Mouse (Mus musculus) regulatory T cell (primary cell): Measurements from ENCODE around the gene Acap1.

Experiments
- in situ Hi-C: fragments of 300-600 bp; cut with MboI, MseI; formaldehyde crosslinking; loops from one replicate; pipeline ENCODE4 v1.15.1; 2025; ENCODE audit warnings: high pct_unique_total_duplicates

Gene Acap1

DNA sequence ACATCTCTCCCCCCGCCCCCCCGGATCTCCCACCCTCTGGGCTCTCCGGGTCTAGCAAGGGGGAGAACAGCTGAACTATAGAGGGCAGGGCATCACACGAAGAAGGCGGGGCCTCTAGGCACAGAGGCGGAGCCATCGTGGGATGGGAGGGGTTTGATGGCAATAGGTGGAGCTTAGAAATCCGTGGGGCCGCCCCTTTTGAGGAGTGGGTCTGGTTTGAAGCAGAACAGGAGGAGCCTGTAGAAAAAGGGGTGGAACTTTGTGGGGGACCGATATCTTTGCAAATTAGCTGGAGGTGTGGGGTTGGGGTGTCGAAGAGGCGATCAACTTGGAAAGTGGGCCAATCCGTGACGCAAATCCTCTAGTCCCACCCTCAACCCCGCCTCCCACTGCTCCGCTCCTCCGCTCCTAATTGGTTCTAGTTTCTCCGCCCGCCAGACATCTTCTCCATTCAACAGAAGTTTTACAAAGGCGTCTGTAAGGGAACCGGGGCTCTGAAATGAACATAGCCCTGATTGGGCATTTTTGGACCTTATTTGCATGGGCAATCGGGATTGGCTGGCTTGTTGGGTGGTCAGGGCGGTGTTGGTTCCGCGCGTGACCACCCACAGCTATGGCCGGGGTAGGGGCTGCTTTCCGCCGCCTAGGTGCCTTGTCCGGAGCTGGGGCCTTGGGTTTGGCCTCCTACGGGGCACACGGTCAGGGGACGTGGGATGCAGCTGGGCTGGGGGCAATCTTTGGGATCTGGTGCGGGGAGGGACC is 57.2 kb downstream of the Acap1 start, which contains the start of gene Tmem256:
TSS of gene Tmem256 (plus strand) at position 563 of the 762 bp plus-strand sequence.
- in situ Hi-C loops: no loop called here

DNA sequence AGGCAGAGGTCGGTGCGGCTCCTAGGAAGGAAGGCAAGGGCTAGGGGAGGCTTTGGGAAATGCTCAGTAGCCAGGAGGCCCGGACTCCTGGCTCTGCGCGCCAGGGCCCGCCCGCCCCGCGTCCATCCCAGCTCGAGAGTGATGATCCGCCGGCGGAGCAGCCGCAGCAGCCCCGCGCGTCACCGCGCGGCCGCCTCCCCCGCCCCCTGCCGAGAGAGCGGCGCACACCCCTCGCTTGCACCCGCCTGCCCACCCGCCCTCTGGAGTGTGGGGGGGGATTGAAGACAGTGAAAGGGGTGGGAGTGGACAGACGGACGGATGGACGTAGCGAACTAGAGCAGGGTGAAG is 57.8 kb downstream of the Acap1 start, which contains the start of gene Nlgn2:
TSS of gene Nlgn2 (minus strand) at position 181 of the 348 bp plus-strand sequence.
- in situ Hi-C loops: no loop called here

DNA sequence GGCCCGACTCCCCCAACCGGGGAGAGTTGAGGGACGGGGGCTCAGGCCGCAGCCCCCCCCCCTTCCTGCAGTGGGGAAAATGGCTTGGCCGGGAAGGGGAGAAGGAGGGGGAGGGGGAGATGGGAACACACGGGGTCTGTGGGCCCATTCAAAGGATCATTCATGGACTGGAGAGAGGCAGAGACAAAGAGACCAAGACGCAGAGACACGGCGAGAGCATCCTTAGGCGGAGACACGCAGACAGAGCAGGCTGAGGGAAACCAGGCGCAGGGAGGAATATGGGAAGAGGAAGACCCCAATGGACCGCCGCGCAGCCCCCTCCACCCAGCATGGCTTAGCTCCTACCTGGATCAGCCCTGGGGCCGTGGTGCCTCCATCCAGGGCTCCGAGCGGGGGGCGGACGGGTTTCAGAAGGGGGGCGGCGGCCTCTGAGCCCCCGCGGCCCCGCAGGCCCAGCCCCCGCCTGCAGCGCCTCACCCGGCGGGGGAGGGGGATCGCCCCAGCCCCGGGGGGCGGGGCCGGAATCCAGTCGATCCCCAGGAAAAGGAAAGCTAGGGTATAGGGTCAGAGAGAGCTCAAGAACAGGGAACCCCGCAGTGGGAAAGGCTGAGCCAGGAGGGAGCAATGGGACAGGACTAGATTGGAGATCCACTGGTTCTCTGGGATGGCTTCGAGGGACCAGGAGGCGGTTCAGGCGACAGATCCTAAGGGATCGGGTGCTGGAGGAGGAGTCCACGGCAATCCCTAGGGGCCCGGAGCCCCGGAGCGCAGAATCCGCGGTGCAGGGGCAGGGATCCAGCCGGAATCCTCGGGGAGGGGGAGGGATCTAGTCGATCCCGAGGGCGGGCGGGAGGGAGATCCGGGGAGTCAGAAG is 58.4 kb downstream of the Acap1 start:
- in situ Hi-C loops: no loop called here

DNA sequence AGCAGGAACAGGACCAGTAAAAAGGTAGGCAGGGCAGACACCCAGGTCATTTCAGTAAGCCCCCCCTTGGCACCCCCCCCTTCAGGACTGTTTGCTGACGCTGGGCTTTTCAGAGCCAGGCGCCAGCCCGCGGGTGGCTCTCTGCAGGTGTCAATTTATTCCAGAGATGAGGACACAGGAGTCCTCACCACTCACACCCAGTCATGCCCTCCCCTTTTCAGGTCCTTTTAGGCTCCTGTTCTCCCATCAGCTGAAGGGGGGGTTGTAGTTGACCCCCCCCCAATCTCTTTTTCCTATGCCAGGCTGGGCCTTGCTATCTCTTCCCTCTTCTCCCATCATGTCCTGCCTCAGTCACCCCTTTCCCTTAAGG is 59.4 kb downstream of the Acap1 start:
- in situ Hi-C loops: no loop called here

DNA sequence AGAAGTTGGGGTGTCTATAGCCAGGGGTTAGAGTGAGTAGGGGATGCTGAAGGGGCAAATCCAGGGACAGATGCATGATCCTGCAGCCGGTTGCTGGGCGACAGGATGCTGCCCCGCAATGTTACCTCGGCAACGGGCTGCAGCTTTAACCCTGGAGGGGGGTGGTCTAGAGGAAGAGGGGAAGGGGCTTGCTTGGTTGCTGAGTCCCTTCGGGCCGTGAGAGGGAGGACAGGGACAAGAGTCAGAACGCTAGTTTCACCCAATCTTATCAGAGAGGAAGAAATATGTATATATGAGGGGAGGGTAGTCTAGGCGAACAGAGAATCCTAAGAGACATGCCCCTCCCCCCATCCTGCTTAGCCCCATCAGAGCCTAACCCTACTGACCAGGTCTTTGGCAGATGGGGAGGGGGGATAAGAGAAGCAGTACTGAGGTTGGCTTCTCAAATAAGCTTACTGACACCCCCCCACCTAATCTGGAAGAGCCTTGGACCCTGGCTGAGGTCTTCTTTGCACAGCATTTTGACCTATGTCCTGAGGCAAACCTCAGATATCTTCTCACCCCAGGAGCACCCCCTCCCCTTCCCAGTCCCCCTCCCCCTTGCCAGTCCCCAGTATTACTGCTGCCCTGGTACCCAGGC is 59.9 kb downstream of the Acap1 start:
- in situ Hi-C loops: no loop called here

DNA sequence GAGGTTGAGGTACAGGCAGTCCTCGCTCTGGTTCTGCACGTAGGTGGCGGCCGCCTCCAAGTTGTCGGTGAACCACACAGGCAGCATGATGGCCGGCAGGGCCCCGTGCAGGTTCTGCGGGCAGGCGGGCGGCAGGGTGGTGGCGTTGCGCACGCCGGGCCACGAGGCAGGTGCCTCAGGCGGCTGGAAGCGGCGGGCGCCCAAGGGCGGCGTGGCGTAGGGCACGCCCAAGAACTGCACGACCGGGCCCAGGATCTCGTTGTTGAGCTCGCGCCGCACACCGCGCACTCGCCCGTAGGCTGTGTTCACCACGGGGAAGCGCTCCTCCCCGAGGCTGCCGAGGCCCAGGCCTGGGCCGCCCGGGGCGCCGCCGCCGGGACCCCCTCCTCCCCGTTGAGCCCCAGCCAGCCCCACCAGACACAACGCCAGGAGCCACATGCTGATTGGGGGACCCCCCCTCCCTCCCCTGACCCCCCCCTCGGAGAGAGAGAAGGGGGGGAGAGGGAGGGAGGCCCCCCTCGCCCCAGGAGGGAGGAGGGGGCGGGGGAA is 61.3 kb downstream of the Acap1 start:
- in situ Hi-C loops: no loop called here

DNA sequence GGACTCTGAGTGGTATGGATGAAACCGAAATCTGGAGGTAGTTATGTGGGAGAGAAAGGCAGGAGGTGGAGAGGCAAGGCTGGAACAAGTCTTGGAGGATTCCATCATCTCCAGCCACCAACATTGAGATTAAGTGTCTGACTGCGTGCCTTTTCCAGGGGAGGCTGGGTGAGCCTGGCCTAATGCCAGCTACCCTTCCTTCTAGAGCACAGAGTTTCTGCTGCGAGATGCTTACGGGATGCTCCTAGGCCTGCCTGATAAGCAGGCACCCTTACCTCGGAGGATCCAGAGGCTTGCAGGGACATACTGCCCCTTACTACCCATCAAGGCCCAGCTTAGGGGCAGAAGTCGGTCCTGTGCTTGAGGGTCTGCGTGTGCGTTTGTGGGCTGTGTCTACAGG is 61.8 kb downstream of the Acap1 start:
- in situ Hi-C loops: no loop called here
